Mouse (Mus musculus) midbrain, embryonic 13.5 days (tissue): ENCODE measurements around the gene Cdadc1. TPM values are rescaled to one million over a fixed set of nuclear protein-coding genes. Genes with fewer than 3 reads are reported as not detected.

Experiments
- ATAC-seq: fragments of 200-750 bp; cut with Nextera tagmentation; 2 replicates; pipeline ENCODE4 v1.8.0; 2017; ENCODE audit warnings: mild to moderate bottlenecking, moderate TSS enrichment, moderate library complexity
- H3K27ac ChIP-seq: fragments of 300-500 bp; sonication (generic); 2 replicates; pipeline ENCODE4 v1.5.1; 2015; ENCODE audit warnings: inconsistent platforms, mild to moderate bottlenecking, moderate library complexity
- H3K27me3 ChIP-seq: fragments of 300-500 bp; sonication (generic); 2 replicates; pipeline ENCODE4 v1.6.1; 2015; ENCODE audit warnings: mild to moderate bottlenecking, inconsistent platforms
- H3K36me3 ChIP-seq: fragments of 300-500 bp; sonication (generic); 2 replicates; pipeline ENCODE4 v1.6.1; 2015; ENCODE audit warnings: mild to moderate bottlenecking, inconsistent platforms
- H3K4me1 ChIP-seq: fragments of 300-500 bp; sonication (generic); replicated peaks from 2 replicates; pipeline ENCODE4 v1.6.1; 2015; ENCODE audit warnings: inconsistent platforms
- H3K4me2 ChIP-seq: fragments of 300-500 bp; sonication (generic); replicated peaks from 2 replicates; pipeline ENCODE4 v1.6.1; 2015; ENCODE audit warnings: moderate library complexity, mild to moderate bottlenecking, inconsistent platforms
- H3K4me3 ChIP-seq: fragments of 300-500 bp; sonication (generic); replicated peaks from 2 replicates; pipeline ENCODE4 v1.5.1; 2015; ENCODE audit warnings: mild to moderate bottlenecking, inconsistent platforms
- H3K9ac ChIP-seq: fragments of 300-500 bp; sonication (generic); replicated peaks from 2 replicates; pipeline ENCODE4 v1.6.1; 2015; ENCODE audit warnings: mild to moderate bottlenecking, inconsistent platforms
- H3K9me3 ChIP-seq: fragments of 300-500 bp; sonication (generic); 2 replicates; pipeline ENCODE4 v1.6.1; 2016; ENCODE audit warnings: mild to moderate bottlenecking, inconsistent platforms
- WGBS: fragments of 180-500 bp; shearing (Covaris S2); methylation state at CpG from one replicate; pipeline ENCODE4 v1.1.7; 2015; 5-methylcytosine and 5-hydroxymethylcytosine counted together
- polyA plus RNA-seq: library from polyadenylated mRNA; unstranded; fragments of >200 nt; fragmentation: Nextera tagmentation; extraction: Ambion mirVana; gene quantifications from 2 replicates; pipeline ENCODE4 v1.2.1, GENCODE M21; 2015

The Cdadc1 gene
- polyA plus RNA-seq, 1 experiment from 2014 or later = 36.4 TPM

DNA sequence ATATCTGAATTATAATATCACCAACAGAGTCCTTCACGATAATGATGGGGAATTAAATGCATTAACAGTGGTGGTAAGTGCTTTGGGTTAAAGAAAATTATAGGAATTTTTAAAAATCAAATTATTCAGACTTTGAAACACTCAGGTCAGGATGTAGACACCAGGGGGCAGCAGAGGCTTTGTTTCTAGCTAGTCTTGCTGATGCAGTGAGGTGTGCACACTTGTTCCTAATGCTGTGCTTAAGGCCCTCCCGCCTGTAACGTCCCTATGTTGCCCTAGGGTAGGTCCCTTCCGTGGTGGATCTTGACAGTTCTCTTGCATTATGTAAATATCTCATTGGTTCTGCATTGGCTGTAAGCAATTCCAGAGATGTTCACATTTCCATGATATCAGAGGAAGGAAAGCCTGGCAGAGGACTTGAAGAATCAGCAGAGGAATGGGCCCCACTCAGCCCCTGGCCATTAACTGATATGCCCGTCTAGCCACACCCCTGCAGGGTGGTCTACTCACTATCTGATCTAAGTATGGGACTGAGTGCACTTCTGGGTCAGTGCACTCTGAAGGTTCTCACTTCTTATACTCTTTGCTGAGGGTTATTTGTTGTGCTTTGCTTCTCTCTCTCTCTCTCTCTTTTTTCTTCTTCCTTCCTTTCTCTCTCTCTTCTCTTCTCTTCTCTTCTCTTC lies 8.1 kb upstream of the Cdadc1 start:
- Histone ChIP-seq H3K27ac (no peak overlapping the region), H3K36me3 (no peaks in the 10 kb centered on the region), H3K4me3 (no peak overlapping the region), H3K4me2 (no peak overlapping the region), H3K9me3 (no peaks in the 10 kb centered on the region), H3K9ac (no peak overlapping the region), H3K27me3 (0 out of 2 replicates have a peak, but pooled peaks cover 8% of the 10 kb centered on the region), H3K4me1 (no peaks in the 10 kb centered on the region)
- ATAC-seq = peak; percentile 83
- 25% methylated on average over 5 of the region's 5 CpGs for WGBS

DNA sequence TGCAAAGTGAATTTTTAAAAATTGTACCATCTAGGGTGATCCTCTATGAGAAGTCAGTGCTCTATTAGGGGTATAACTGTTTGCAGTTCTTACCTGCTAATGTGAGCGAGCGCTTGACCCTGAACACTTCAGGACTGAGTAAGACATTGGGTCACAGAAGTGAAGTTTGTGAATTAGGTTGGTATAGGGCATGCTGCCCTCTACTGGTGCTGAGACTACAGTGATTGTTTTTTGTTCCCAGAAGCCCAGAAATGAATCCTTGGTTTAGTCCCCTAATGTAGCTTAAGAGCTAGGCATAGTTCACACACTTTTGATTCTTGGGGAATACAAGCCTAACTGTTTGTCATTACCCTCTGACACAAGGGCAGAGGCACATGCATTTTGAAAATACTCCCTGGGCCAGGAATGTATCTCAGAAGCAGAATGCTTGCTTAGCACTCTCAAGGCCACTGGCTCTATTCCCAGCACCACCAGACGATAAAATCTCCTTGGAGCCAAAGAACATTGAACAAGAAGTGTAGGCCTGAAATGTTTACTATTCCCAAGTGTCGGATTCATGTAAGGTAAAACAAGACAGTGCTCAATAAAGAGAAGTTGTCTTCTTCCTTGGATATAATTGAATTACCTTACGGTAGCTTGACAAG lies 6.4 kb upstream of the Cdadc1 start:
- no peak overlapping the region for H3K27ac ChIP-seq
- H3K4me1 ChIP-seq = no peaks in the 10 kb centered on the region
- 82% methylated on average over 5 of the region's 5 CpGs for WGBS
- no peaks in the 10 kb centered on the region for H3K9me3 ChIP-seq
- H3K4me3 ChIP-seq = no peak overlapping the region
- H3K9ac ChIP-seq = no peak overlapping the region
- 0 out of 2 replicates have a peak, but pooled peaks cover 8% of the 10 kb centered on the region for H3K27me3 ChIP-seq
- no peak for ATAC-seq
- no peaks in the 10 kb centered on the region for H3K36me3 ChIP-seq
- H3K4me2 ChIP-seq = no peak overlapping the region

DNA sequence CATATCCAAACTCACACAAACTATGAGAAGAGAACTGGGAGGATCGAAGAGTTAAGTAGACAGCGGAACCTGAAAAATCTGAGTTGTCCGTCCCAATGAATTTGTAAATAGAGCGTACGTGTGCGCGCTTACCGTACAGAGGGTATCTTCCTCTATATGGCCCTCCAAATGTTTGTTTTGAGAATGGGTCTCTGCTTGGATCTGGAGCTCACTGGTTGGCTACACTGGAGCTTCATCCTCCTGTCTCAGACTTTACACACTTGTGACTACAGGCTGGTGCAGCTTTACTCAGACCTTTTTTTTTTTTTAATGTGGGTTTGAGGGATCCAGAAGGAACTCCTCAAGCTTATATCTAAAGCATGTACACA lies 485 bp upstream of the Cdadc1 start:
- H3K27me3 ChIP-seq = 0 out of 2 replicates have a peak, but pooled peaks cover 8% of the 10 kb centered on the region
- H3K27ac ChIP-seq = peak overlapping the region; percentile 62
- H3K4me3 ChIP-seq = peak overlapping the region; percentile 94
- no peaks in the 10 kb centered on the region for H3K9me3 ChIP-seq
- peak overlapping the region; percentile 89 for H3K9ac ChIP-seq
- H3K4me2 ChIP-seq = peak overlapping the region; percentile 60
- ATAC-seq = peak; percentile 41; the same call in 1 of the 2 replicates
- 3% methylated on average over 8 of the region's 8 CpGs for whole genome bisulfite sequencing
- H3K4me1 ChIP-seq = peaks cover 13% of the 10 kb centered on the region
- H3K36me3 ChIP-seq = peaks cover 6% of the 10 kb centered on the region; the same call in 1 of the 2 replicates

GRCm38 (mm10) chr14:59594988-59595387 lies 2.8 kb downstream of the Cdadc1 start:
- Histone ChIP-seq H3K36me3 (peaks cover 25% of the 10 kb centered on the region), H3K9ac (no peak overlapping the region), H3K27me3 (no peaks in the 10 kb centered on the region), H3K9me3 (no peaks in the 10 kb centered on the region), H3K4me1 (peaks cover 13% of the 10 kb centered on the region), H3K27ac (no peak overlapping the region), H3K4me2 (no peak overlapping the region), H3K4me3 (no peak overlapping the region)
- WGBS = 92% methylated on average over 3 of the region's 3 CpGs
- no peak for ATAC-seq

DNA sequence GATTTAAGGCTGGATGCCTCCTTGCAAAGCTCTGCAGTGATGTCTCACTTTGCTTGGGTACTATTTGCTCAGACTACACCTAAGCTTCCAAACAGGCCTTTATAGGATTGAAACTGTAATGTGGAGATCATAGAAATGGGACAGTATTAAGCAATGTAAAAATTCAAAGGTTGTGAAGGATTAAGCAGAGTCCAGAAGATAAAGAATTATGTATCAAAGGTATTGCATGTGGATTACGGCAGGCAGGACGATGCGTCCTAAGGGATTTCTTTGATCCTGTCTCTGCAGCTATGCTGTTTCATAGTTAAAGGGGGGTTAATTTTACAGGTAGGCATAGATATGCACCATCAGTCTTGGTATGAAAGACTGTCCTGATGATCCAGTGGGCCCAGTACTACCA lies 5.2 kb downstream of the Cdadc1 start:
- Histone ChIP-seq H3K36me3 (peaks cover 43% of the 10 kb centered on the region), H3K4me1 (peaks cover 9% of the 10 kb centered on the region), H3K9ac (no peak overlapping the region), H3K9me3 (no peaks in the 10 kb centered on the region), H3K4me2 (no peak overlapping the region), H3K27me3 (no peaks in the 10 kb centered on the region), H3K4me3 (no peak overlapping the region), H3K27ac (no peak overlapping the region)
- 89% methylated on average over 3 of the region's 3 CpGs for WGBS
- ATAC-seq = no peak

DNA sequence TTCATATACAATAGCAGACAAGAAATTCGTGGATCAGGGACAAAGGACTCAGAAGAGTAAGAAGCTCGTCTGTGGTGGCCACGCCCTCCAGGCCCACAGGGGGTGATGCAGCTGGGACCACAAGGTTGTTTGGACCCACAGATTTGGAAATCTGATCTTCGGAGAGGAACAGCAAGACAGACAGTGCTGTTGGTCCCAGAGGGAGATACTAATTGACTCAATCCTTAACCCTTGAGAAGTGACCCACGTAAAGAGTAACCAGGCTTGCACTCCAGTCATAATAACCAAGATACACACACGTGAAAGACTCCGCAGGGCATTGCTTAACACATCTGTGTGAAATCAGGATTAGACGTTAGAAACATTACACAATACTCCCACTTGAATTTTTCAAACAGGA lies 5.9 kb downstream of the Cdadc1 start:
- H3K4me1 ChIP-seq = peaks cover 5% of the 10 kb centered on the region
- no peak overlapping the region for H3K4me3 ChIP-seq
- ATAC-seq = no peak
- no peak overlapping the region for H3K9ac ChIP-seq
- no peak overlapping the region for H3K4me2 ChIP-seq
- peaks cover 44% of the 10 kb centered on the region for H3K36me3 ChIP-seq
- 71% methylated on average over 8 of the region's 8 CpGs for WGBS
- no peaks in the 10 kb centered on the region for H3K9me3 ChIP-seq
- no peaks in the 10 kb centered on the region for H3K27me3 ChIP-seq
- H3K27ac ChIP-seq = no peak overlapping the region

- 83% methylated on average over 1 of the region's 1 CpGs for WGBS
- no peak overlapping the region for H3K4me2 ChIP-seq
- H3K9me3 ChIP-seq = no peaks in the 10 kb centered on the region
- peaks cover 56% of the 10 kb centered on the region for H3K36me3 ChIP-seq
- H3K4me1 ChIP-seq = no peaks in the 10 kb centered on the region
- H3K27ac ChIP-seq = no peak overlapping the region
- no peak for ATAC-seq
- no peak overlapping the region for H3K4me3 ChIP-seq
- no peak overlapping the region for H3K9ac ChIP-seq
- H3K27me3 ChIP-seq = no peaks in the 10 kb centered on the region
Observed at GRCm38 (mm10) chr14:59590614-59591013, 7.1 kb downstream of the Cdadc1 start.

DNA sequence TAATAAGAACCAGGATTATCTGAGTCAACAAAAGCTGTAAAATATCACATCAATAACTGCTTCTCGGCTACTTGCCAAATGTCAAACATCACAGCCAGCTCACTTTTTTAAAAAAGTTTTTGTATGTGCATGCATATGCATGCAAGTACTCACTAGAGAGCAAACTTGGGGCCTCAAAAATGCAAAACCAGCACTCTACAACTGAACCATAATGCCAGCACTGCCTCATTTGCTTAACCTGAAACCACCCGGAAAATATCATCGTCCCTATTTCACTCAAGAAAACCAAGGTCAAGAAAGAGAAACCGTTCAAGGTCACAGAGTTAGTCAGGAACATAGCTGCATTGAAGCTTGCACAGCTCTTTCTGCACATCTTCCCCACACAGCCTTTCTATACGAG lies 21.4 kb downstream of the Cdadc1 start:
- WGBS = 95% methylated on average over 5 of the region's 5 CpGs
- no peaks in the 10 kb centered on the region for H3K9me3 ChIP-seq
- no peak overlapping the region for H3K9ac ChIP-seq
- H3K4me1 ChIP-seq = no peaks in the 10 kb centered on the region
- H3K36me3 ChIP-seq = peaks cover 45% of the 10 kb centered on the region
- H3K27me3 ChIP-seq = no peaks in the 10 kb centered on the region
- no peak overlapping the region for H3K4me3 ChIP-seq
- no peak for ATAC-seq
- no peak overlapping the region for H3K27ac ChIP-seq
- H3K4me2 ChIP-seq = no peak overlapping the region

DNA sequence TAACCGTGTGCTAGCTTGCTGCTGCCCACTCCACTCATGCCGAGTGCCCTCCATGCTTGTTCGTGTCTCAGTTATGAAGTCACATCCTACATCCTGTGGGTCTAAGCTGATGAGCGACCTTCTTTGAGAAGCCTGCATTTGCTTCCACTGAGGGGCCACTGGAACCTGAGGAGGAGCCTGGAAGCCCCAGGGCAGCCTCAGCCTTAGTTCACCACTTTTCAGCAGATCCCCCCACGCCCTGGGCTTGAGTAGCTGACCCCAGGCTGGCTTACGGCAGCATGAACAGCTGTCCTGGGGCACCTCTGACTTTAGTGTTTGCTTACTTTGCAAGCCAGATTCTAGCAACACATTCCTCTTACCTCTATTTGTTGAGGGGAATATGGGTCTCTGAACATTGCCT lies 31.0 kb downstream of the Cdadc1 start:
- Histone ChIP-seq H3K4me3 (no peak overlapping the region), H3K36me3 (peaks cover 49% of the 10 kb centered on the region), H3K9ac (no peak overlapping the region), H3K27me3 (no peaks in the 10 kb centered on the region), H3K4me2 (no peak overlapping the region), H3K27ac (no peak overlapping the region), H3K4me1 (no peaks in the 10 kb centered on the region), H3K9me3 (no peaks in the 10 kb centered on the region)
- 95% methylated on average over 6 of the region's 6 CpGs for WGBS
- ATAC-seq = no peak

GRCm38 (mm10) chr14:59557886-59558285 lies 39.9 kb downstream of the Cdadc1 start:
- H3K27ac ChIP-seq = no peak overlapping the region

DNA sequence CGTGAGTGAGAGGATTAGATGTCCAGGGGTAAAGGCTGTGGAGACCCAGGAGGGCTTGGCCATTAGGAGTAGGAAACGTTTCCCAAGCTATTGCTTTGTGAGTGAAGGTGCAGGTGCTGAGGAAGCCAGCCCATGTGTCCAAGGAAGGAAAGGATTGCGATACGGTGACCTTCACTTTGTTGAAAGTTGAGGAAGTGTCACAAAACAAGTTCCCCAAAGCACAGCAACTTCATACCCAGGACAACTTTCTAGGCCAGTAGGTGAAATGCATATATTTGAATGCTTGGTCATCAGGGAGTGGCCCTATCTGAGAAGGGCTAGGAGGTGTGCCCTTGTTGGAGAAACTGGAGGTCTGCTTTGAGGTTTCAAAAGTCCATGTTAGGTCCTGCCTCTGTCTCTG lies 40.7 kb downstream of the Cdadc1 start:
- Histone ChIP-seq H3K27ac (no peak overlapping the region), H3K27me3 (no peaks in the 10 kb centered on the region), H3K4me2 (no peak overlapping the region), H3K4me1 (no peaks in the 10 kb centered on the region), H3K36me3 (no peaks in the 10 kb centered on the region), H3K9ac (no peak overlapping the region), H3K4me3 (no peak overlapping the region), H3K9me3 (no peaks in the 10 kb centered on the region)
- WGBS = 78% methylated on average over 4 of the region's 4 CpGs
- ATAC-seq = no peak

More at GRCm38 (mm10) chr14:59557886-59558285, 39.9 kb downstream of the Cdadc1 start:
- H3K9me3 ChIP-seq = no peaks in the 10 kb centered on the region
- no peak overlapping the region for H3K4me2 ChIP-seq
- H3K36me3 ChIP-seq = no peaks in the 10 kb centered on the region
- no peak overlapping the region for H3K4me3 ChIP-seq
- ATAC-seq = no peak
- H3K4me1 ChIP-seq = no peaks in the 10 kb centered on the region
- no peaks in the 10 kb centered on the region for H3K27me3 ChIP-seq
- 45% methylated on average over 1 of the region's 1 CpGs for WGBS
- H3K9ac ChIP-seq = no peak overlapping the region

DNA sequence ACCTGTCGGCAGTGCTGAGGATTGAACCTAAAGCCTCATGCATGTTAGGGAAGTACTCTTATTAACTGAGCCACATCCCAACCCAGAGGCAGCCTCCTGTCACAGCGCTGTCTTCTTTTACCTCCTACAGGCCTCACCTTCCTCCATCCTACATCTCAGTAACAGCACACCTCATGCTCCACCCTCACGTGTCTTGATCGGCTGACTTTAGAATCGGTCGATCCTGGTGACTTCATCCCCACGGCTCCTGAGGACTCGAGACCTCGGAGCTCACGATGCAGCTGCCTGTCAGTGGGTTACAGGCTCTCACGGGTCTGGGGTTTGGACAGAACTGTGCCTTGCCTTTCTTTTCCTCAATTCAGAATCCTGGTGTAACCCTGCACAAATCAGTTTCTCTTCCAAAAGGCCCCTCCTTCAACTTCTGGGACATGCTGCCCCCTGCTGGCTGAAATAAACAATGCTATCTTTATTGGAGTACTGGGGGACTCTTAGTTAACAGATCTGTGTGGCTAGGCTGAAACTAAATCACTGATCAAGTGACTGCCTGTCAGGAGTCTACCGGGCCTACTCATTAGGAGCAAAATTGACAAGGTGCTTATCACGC lies 41.7 kb downstream of the Cdadc1 start:
- no peak overlapping the region for H3K4me3 ChIP-seq
- H3K4me2 ChIP-seq = no peak overlapping the region
- peak; percentile 73 for ATAC-seq
- H3K9ac ChIP-seq = peak overlapping the region; percentile 34; the same call in 1 of the 2 replicates
- H3K4me1 ChIP-seq = no peaks in the 10 kb centered on the region
- no peaks in the 10 kb centered on the region for H3K27me3 ChIP-seq
- H3K36me3 ChIP-seq = no peaks in the 10 kb centered on the region
- no peaks in the 10 kb centered on the region for H3K9me3 ChIP-seq
- WGBS = 54% methylated on average over 13 of the region's 13 CpGs
- no peak overlapping the region for H3K27ac ChIP-seq
